Mouse (Mus musculus) frontal cortex, postnatal 14 days (tissue): Measurements from ENCODE around the gene Mcrip2.
"Not testable (repeated sequence)": the region's sequence is repeated elsewhere in the genome, so short reads cannot be mapped to it uniquely, and the experiment has no call there.

Experiments used
- DNase-seq, 2 experiments: peaks; one replicate each; pipeline ENCODE4 v3.0.0; 2022; ENCODE audit warnings: low spot score in 2 of 2

Mcrip2 gene

GRCm38 (mm10) chr17:25880913-25881641 is 12.5 kb upstream of the Mcrip2 start:
- DNase-seq = no peak

GRCm38 (mm10) chr17:25880196-25880910 is 11.8 kb upstream of the Mcrip2 start, which contains the start of gene Wfikkn1:
Wfikkn1 (minus strand) TSS chr17:25880858.
- no peak for DNase-seq

GRCm38 (mm10) chr17:25879750-25880149 is 11.2 kb upstream of the Mcrip2 start:
- no peak for DNase-seq

DNA sequence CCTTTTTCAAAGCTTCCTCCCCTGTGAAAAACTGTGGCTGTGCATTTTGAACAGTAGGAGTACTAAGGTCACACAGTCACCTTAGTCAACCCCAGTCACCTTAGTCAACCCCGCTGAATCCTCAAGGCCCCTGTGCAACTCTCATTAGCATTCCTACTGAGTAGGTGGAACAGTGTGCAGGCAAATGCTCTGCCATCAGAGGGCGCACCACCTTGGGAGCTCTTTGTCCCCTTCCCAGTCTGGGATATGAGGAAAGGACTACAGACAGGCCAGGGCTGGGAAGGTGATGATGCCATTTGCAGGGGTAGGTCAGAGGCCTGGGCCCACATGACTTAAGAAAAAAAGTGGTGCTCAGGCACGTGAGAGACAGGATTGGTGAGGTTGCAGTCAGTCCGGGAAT is 10.7 kb upstream of the Mcrip2 start:
- DNase-seq = no peak

DNA sequence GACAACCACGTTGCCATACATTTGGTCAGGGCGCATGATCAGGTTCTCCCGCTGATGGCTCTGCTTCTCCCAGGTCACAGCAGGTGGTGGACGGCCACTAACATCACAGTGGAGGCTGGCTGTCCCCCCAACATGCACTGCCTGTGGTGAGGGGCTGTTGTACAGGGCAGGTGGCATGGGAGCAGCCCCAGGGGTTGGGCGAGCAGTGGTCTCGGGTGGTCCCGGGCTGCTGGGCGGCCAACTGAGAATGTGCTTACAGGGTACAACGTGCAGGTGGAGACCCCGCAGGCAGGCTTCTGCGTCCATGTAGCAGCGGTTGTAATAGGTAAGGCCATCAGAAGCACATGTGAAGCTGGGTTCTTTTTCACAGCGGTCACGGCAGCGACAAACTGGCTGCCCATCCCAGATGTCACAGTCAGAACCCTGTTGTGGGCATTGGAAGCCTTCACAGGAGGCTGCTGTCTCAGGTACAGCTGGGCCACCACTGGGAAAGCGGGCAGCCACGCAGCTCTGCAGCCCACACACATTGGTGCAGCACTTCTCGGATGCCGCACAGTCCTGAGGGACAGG is 10.1 kb upstream of the Mcrip2 start:
- DNase-seq = no peak

DNA sequence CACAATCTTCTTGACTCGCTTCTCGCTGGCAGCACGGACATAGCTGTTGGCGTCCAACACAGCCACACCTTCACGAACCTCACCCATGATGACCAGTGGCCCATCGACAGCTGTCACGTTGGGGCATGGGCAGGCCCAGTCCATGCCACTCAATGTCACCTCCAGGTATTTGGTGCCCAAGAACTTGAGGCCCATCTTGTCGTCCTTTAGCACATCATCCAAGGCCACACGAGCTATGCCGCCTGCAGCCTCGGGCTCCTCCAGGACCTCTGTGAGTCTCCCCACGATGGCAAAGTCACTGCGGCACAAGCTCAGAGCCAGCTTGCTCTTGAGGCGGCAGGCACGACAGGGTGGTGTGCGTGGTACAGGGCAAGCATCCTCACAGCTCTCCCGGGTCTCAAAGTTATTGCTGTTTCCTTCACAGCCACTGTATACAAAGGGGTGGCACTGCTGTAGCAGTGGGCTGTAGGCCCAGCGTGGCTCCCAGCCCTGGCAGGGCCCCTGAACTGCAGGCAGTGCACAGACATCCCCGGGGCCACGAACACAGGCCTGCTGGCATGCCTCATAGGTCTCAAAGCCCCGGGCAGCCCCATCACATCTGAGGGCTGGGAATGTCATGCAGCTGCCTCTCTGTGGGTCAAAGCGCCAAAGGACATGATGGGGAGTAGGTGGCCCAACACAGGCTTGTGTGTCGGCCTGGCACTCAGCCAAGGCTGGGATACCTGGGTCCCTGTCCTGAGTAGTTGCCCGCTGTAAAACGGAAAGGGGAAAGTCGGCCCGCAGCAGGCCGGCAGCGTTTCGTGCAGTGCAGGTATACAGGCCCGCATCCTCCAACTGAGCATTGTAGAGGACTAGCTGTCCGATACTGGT is 9.4 kb upstream of the Mcrip2 start:
- DNase-seq = no peak

DNA sequence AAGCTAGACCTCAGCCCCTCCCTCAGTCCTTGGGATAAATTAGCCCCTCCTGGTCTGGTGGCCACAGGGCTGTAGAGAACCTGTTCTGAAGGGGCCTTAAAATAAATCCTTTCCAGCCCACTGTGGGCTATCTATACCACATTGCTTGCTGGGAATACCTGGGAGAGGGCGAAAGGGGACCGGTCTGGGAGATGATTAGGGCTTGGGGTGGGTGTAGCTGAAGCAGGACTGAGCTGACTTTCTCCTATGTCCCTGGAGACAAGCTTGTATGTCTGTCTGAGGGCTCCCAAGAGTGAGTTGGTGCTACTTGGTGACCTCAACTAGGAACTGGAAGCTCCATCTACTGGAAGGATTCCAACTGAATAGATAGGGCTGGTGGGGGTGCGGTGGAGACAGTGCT is 8.5 kb upstream of the Mcrip2 start:
- no peak for DNase-seq

DNA sequence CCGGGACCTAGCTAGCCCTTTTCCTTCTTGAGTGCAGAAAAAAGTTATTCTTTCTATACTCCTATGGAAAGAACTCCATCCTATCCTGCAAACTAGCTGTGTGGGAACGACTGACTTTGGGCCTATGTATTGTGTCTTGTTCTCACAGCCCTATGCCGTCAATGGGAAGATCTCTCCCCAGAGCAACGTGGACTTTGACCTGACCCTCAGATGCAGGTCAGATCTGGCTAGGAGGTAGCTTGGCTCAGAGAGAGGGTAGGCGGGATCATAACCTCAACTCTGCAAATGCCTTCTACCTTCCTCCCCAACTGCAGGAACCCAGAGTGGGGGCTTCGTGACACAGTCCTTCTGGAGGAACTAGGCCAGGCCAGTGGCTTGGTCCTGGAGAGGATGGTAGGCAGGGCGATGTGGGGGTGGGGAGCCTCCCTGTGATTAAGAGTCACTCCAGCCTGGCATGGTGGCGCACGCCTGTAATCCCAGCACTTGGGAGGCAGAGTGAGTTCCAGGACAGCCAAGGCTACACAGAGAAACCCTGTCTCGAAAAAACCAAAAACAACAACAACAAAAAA is 7.9 kb upstream of the Mcrip2 start:
- no peak for DNase-seq

DNA sequence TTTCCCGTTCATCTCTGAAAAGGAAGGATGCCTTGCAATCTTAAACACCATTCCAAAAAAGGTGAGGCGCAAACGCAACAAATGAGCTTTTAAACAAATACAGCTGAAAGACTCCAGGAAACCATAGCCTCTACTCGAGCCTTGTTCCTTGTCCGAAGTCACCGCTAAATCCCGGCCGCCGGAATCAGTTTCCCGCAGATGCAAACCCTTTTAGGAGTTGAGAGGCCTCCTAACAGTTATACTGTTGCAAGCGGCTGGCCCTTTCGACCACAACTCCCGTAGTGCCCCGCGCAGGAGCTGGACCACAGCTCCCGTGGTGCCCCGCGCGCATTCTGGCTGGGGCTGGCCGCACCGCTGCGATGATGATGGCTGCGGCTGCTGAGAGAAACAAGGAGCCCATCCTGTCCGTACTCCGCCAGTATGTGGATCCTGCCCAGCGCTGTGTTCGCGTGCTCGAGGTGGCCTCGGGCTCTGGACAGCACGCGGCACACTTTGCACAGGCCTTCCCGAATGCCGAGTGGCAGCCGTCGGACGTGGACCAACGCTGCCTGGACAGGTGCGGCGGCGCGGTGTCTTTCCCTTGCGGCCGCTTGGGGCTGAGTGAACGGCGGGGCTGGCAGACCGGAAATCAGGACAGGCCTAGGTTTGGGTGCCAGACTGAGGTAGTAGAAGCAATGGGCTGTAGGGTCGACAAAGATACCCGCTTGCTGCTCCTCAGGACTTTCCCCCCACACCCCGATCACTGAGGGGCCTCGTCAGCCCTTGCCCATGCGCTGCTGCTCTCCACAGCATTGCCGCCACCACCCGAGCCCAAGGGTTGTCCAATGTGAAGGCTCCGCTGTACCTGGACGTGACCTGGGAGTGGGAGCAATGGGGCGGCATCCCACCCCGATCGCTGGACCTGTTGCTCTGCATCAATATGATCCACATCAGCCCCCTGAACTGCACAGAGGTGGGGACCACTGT is 6.9 kb upstream of the Mcrip2 start:
- peak; percentile 84 to 88 for DNase-seq

GRCm38 (mm10) chr17:25874721-25875170 is 6.2 kb upstream of the Mcrip2 start, which contains the start of gene Mettl26:
Mettl26 (plus strand) TSS chr17:25875074.
- DNase-seq = peak; percentile 93 to 100

DNA sequence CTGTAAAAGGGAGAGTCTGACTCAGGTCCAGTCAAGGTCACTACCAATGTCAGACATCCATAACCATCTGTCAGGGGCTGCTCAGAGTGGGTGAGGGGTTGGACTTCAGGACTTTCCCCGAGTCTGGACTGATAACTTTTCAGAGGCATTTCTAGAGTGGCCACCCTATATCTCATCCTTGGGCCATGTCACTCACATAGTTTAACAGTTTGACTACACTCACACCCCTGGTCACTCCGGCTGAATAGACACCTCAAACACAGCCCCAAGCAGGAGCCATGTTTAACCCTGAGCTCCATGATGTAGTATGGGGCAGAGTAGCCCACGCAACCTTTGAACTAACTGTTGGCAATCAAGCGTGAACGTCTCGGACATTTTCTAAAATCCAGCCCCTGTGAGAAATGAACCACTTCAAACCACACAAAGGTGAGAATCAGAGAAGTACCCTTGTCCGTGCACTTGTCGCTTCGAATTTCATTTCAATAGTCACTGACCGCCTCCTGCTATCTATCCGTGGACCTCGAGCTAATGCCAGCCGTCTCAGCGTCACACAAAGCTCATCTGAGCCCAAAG is 5.7 kb upstream of the Mcrip2 start:
- DNase-seq = no peak

GRCm38 (mm10) chr17:25873405-25874147 is 5.0 kb upstream of the Mcrip2 start:
- DNase-seq = no peak

DNA sequence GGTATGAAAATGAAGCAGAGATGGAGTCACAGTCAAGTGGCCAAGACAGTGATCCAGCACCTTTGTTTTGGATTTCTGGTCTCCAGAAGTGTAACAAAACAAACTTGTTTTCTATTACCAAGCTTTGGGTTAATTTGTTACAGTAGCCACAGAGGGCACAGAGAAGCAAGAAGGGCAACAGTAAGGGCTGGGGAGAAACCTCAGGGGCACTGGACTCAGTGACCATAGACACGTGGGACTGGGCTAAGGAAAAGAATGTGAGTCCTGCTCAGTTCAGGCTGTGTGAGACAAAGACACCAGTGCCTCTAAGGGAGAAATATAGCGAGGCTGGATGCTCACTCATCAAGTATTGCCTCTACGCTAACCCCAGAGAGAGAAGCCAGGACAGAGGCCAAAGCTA is 4.1 kb upstream of the Mcrip2 start:
- DNase-seq = no peak

GRCm38 (mm10) chr17:25871566-25871965 is 3.0 kb upstream of the Mcrip2 start:
- DNase-seq = not testable (repeated sequence)

DNA sequence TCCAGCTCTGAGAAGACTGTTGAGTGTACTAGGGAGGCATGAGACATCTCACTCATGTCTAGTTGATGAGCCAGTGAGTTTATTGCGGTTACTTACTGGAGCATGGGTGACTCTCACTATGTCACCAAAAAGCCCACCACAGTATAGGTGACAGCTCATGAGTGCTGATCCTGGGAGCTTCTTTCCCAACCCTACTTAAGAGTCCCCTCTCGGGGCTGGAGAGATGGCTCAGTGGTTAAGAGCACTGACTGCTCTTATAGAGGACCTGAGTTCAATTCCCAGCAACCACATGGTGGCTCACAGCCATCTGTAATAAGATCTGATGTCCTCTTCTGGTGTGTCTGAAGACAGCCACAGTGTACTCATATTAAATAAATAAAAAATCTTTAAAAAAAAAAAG is 1.4 kb upstream of the Mcrip2 start:
- no peak for DNase-seq

DNA sequence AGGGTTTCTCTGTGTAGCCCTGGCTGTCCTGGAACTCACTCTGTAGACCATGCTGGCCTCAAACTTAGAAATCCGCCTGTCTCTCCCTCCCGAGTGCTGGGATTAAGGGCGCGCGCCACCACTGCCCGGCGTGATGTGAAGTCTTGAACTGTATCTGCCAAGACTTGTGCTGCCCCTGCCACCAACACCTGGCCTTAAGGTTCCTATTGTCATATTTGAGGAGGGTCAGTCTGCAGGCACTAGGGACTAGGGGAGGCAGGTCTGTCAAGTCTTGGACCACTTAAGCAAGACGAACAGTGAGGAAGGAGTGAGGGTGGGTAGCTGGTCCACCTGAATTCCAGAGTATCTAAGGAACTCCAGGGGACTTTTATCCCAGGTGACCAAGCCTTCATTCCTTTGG is 934 bp upstream of the Mcrip2 start:
- no peak for DNase-seq

DNA sequence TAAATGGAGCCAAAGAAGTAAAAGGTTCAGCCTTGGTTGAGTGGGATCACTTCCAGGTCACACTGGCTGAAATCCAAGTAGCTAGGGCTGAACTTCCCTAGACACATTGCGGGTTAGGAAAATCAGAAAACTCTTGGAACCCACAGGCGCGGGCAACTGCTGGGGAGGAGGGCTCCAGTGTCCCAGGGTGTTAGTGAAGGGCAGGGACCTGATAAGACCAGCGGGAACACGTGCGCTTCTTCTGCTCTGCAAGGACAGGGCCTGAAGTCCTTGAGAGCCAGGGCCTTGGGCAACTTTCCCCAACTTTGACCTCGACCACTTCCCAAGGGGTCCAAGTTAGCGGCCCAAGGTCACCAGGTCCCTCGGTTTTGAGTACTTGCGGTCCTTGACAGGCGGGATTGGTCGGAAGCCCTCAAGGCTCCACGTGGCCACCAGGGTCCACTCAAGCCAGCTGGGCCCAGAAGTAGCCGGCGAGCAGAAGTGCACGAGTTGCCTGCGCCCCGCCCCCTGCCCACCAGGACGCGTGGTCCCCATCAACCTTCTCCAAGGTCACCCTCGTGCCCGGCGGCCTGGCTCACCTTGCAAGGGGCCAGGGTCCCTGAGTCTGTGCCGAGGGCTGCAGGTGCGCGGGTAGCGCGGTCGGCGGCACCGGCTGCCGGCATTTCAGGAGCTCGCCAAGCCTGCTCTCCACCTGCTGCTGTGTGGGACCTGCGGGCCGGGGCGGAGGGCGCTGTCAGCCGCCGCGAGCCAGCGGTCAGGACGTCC is 546 bp downstream of the Mcrip2 start:
- DNase-seq = no peak

GRCm38 (mm10) chr17:25867509-25867835 is 1.1 kb downstream of the Mcrip2 start:
- no peak for DNase-seq

DNA sequence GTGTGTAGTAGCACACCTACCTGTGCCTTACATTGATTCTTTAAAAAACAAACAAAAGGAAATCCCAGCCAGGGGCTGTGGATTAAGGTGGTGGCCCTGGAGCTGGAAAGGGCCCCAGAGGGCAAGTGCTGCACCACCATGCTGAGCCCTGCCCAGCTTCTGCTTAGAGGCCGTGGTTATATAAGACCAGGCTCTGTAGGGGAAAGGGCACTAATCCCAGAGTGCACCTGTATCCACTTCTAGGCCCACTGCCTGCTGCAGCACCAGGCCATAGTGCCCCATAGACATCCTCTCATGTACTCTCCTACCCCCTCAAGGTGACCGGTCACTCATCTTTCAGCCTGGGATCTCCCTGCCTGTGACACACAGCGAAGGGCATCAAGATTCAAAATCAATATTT is 2.4 kb downstream of the Mcrip2 start:
- DNase-seq = no peak
